Mouse (Mus musculus): Measurements from ENCODE around the gene Tpm4.

Gene Tpm4

DNA sequence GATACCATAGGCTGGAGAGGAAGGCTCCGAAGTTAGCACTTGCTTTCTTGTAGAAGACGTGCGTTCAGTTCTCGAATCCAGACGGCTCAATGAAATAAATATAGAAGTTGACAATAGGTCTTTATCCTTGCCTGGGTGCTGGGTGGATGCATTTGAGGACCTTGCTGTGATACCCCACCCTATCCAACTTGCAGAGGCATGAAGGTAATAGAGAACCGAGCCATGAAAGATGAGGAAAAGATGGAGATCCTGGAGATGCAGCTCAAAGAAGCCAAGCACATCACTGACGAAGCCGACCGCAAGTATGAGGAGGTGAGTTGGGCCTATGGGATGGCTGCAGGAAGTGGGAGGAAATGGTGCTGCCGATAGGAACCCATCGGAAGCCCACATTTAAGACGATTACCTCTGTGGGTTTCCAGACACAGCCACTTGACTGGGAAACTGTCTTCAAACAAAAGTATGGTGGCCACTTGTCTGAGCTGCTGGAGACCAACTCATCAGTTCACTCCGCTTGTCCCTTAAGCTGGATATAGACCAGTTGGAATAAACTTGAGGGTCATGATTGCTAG lies 8.6 kb downstream of the Tpm4 start:
- no peak for DNase-seq

DNA sequence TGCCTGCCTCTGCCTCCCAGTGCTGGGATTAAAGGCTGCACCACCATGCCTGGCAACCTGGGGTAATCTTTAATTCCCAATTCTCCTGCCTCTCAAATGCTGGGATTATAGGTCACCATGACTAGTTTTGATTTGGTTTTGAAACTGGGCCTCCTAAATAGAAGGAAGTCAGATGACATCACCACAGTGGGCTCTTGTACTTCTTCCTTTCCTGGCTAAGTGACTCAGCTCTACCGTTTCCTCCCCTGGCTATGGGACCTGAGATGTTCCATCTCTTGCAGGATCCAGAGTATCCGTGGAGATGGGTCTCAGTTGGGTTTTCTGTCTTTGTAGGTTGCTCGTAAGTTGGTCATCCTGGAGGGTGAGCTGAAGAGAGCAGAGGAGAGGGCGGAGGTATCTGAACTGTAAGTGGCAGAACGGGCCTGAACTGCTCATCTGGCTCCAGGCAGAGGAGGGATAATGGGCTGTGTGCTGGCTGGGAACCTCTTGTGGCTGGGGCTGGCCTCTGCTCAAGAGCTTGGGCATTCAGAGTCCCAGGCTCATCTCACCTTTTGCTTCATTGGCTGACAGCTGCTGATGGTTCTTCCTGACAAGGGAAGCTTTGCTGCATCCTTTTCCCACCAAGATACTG lies 9.7 kb downstream of the Tpm4 start:
- DNase-seq, result no peak

DNA sequence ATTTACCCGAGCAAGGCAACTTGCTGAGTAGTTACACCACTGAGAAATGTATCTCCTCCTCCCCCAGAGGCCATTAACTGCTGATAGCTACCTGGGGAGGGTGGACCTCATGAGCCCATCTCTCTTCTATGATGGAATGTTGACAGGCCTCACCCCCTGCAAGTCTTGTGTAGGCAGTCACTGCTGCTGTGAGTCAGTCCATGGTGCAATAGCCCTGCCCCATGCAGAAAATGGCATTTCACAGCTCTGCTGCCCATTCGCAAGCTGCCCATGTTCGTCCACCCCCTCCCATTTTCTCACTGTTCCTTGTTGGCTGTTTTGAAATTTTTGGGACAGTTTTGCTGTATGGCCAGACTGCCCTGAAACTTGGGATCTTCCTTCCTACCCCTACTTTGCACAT lies 10.7 kb downstream of the Tpm4 start:
- no peak for DNase-seq

DNA sequence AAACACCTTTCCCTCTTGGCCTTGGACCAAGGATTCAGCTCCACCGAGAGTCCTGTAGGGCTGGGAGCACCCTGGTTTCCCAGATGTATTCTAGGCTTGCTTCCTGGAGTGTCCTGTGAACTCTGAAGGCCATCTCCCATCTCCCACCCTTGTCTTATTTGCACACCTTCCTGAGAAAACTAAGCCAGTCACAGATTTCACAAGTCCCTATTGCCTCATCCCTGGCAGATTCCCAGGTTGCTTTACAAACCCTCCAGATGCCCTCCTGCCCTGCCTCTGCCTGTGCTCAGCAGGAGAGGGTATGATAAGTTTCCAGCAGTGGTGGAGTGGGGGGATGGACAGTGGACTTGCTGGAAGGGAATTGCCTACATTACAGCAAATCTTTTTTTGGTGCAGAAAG lies 11.3 kb downstream of the Tpm4 start:
- no peak for DNase-seq

DNA sequence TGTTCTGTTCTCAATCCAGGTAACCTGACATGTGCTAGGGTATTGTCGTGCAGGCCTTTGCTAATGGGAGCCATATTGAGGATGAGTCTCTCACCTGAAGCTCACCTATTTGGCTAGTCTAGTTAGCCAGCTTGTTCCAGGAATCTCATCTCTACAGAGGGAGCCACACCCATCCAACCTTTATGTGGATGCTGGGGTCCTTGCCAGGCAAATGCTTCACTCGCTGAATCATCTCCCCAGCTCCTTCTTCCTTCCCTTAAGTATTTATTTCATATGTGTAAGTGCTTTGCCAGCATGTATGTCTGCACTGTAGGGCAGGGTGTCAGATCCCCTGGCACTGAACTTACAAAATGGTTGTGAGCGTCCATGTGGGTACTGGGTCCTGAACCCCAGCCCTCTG lies 11.8 kb downstream of the Tpm4 start:
- DNase-seq, result no peak

DNA sequence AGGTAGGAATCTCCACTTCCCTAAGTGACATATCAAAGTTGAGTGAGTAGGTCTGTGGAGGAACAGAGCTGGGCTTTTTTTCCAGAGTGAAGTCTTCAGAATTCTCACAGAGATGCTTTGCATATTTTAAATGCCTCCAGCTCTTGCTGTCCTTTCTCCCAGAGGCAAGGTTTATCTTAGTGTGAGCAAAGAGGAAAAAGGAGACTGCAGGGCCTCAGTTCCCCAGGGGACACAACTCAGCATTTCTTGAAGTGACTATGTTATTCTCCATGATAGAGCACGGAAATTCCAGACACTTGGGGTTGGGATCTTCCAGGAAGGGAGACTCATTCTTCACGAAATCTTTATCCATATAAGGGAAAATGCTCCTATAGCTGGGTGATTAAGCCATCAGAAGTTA lies 12.5 kb downstream of the Tpm4 start:
- DNase-seq, result no peak

DNA sequence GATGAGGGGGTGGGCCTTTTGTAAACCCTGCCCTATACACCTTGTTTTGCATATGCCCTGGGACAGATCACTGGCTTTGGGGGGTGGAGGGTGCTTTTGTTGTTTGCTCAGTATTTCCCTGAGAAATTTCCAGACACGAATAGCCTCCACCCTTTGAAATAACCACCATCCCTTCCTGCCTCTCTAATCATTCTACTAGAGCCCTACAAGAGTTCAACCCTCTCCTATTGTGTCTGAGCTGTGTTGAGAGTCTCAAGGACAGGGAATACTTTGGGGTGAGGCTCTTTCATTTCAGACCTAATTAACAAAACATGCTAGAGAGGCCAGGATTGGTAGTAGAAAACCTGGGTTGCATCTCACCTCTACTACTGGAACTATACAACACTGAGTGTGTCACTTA lies 14.3 kb downstream of the Tpm4 start:
- no peak for DNase-seq

DNA sequence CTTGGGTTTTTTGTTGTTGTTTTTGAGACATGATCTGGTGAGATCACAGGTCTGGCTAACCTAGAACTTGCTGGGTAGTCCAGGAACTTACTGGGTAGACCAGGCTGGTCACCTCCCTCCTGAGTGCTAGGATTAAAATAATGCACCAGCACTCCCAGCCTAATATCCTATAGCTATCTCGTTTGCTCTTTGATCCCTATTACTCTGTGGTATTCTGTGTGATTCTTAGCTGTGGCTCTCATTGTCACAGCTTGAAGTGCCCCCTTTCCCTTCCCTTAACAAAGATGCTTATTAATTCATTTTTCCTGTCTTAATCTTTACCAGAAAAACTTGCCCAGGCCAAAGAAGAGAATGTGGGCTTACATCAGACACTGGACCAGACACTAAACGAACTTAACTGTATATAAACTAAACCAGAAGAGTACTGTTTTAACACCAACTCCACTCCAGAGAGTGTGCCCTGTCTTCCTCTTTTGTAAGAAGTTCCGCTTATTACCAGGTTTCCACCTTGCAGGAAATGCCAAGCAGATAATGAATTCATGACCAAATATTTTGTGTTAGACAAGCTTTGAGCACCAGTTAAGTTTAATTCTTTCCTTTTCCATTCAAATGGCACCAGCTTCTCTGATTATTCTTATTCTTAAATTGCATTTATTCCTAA lies 16.8 kb downstream of the Tpm4 start:
- no peak for DNase-seq

DNA sequence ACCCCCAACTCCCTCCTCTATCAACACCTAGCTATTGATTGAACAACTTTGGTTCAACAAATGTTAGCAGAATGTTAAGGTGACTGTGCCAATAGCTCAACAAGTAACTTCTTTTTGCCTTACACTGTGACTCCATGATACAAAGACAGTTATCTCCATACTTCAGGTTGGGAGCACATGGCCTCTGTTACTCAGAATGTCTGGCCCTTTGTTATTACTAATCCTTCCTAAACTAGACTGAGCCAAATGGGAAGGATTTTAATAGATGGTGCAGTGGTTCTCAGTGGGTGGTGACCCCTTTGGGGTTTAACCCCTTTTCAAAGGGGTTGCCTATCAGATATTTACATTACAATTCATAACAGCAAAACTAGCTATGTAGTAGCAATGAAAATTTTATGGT lies 18.6 kb downstream of the Tpm4 start:
- no peak for DNase-seq

DNA sequence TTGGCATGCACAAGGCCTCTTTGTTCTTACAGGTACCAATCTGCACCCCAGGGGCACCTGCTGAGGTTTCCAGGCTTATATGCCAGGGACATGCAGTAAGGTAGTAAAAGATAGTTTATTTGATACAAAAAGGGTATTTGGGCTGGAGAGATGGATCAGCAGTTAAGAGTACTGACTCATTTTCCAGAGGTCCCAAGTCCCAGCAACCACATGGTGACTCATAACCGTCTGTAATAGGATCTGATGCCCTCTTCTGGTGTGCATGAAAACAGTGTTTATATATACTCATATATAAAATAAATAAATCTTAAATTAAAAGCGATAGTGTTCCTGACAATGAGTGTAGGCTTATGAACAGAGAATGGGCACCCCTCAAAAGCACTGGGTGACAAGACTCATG lies 23.3 kb downstream of the Tpm4 start:
- DNase-seq, result no peak

DNA sequence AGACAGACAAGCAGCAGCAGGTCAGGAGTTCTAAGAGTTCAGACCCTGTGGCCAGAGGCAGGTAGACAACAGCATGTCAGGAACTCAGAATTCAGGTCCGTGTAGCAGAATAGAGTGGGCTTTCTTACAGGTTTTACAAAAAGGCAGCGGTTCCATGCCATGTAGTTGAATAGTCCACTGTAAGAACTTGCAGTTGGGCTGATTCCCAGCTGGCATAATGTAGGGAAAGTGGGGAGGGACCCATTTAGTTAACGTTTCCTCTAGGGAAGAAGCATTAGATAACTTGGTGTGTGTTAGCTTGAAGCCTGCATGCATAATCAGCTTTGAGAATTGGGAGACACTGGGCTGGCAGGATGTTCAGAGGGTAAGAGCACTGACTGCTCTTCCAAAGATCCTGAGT lies 24.0 kb downstream of the Tpm4 start:
- DNase-seq, result no peak

DNA sequence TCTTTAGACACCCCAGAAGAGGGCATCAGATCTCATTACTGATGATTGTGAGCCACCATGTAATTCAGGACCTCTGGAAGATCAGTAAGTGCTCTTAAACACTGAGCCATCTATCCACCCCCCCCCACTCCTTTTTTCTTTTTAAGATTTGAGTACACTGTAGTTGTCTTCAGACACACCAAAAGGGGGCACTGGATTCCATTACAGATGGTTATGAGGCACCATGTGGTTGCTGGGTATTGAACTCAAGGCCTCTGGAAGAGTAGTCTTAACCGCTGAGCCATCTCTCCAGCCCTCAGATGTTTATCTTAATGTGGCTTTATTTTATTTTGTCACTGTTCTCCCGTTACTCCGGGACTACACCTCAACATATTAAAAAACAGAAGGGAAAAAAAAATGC lies 25.2 kb downstream of the Tpm4 start:
- DNase-seq, result peak in 1 of 2 experiments; percentile 14

DNA sequence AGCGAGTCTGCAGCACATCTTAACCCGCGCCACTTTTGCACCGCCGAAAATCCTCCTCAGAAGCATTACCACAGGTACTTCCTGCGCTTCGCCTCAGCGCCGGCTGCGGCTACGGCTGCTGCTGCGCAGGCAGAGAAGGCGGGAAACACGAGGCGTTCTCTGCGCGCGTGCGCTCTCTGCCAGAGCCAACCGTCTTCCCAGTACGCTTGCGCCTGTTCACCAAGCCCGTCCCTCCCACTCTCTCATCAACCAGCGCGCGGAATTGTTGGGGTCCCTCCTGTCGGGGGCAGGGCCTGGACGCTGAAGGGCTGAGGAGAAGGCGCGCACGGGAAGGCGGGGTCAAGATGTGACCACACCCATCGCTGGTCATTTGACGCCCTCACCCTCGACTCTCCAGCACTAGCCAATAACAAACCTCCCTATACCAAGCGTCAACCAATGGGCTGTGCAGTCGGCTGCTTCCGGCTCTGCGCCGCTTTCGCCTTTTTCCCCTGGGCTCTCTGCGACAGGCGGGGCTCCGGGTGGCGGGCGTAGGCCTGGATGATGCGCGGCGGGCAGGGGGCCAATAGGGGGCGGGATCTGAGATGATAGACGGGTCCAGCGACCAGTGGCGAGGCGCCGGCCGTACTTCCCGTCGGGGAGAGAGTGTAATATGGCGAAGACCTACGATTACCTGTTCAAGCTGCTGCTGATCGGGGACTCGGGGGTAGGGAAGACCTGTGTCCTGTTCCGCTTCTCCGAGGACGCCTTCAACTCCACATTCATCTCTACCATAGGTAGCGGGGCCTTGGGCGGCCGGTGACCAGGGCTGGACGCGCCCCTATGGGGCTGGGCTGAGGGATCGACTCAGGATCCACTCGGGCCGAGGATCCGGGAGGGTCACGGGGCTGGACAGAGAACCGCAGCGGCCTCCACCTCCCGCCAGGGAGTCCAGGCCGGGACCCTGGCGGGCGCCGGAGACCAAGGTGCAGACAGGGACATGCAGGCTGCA lies 26.2 kb downstream of the Tpm4 start, which contains the start of gene Rab8a:
Gene Rab8a, plus strand, starts transcription at position 494 of the 991 bp plus-strand sequence.
- peak; percentile 100 for DNase-seq

DNA sequence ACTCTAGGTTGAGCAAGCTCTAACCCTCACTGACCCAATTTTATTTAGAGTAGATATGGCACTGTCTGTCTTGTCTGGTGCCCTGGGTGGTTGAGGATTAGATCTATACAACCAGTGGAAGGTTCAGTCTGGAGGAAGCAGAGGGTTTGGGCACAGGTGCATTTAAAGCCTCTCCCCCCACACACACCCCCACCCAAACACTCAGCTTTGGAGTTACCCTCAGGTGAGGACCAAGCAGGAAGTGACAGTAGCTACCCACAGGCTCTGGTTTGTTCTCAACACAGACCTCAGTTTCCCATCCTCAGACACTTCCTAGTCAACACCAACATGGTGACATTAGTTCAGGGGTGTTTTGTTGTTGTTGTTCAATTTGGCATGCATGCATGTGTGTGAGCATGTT lies 28.0 kb downstream of the Tpm4 start:
- DNase-seq, result no peak

DNA sequence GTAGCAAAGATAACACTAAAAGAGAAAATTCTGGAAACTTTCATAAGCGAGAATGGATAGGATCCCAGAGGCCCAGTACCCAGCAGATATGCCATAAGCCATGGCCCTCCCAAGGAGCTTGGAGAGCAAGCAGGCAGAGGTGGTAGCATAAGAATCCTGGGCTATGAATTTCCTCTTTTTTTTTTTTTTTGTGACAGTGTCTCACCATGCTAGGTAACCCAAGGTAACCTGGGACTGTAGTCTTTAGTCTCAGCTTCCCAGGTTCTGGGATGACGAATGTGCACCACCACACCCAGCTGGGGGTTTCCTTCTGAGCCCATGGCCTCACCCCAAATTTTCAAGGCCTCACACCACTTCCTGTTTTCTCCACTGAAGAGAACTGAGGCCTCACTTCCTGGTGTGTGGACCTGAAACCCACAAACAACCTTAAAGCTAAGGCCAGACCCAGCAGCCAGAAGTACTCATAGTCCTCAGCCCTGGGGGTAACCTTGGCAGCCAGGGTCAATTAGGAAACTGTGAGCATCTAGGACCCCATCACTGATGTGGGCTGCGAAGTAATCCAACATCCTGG lies 34.4 kb downstream of the Tpm4 start:
- DNase-seq, result no peak

DNA sequence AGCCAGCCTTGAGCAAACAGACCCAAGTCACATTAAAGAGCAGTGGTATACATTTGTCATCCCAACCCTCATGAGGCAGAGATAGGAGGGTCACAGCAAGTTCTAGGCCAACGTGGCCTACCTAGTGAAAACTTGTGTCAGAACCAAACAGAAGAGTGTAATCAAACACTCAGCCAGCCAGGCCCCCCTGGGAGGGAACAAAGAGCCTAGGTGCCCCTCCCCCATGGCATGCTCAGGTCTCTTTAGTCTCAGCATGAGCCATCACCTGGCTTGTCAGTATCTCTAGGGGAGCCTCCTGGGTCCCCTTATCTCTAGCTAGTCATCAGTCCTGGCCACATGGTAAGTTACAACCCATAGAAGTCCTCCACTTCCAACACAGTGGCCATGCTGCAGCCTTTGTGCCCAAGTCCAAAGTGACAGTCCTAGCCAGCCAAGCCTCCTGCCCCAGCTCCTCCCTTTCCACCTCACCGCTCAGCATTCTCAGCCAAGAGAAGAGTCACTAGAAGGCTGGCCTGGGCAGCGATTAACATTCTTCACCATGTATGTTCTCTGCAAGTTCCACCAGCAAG lies 35.0 kb downstream of the Tpm4 start:
- DNase-seq, result no peak

DNA sequence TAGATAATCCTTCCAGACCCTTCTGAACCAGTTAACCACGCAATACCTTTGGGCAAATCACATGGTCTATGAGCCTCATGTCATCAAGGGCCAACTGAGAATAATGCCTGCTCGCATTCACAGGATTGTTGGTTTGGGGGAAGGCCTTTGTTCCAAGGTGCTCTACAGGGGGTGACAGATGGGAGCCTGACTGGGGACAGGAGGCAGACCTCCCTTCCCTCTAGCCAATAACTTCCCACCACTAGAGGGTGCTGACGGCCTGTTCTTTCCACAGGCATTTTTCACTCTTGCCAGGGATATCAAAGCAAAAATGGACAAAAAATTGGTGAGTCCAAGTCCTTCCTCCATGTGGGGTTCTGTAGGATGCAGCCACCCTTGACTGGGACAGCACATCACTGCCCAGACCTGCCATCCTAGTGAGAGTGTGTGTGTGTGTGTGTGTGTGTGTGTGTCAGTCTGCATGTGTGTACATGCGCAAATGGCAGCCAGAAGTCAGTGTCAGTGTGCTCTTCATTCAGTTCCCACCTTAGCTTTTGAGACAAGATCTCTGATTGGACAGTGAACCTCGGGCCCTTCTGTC lies 42.7 kb downstream of the Tpm4 start:
- peak; percentile 84 to 92 for DNase-seq

DNA sequence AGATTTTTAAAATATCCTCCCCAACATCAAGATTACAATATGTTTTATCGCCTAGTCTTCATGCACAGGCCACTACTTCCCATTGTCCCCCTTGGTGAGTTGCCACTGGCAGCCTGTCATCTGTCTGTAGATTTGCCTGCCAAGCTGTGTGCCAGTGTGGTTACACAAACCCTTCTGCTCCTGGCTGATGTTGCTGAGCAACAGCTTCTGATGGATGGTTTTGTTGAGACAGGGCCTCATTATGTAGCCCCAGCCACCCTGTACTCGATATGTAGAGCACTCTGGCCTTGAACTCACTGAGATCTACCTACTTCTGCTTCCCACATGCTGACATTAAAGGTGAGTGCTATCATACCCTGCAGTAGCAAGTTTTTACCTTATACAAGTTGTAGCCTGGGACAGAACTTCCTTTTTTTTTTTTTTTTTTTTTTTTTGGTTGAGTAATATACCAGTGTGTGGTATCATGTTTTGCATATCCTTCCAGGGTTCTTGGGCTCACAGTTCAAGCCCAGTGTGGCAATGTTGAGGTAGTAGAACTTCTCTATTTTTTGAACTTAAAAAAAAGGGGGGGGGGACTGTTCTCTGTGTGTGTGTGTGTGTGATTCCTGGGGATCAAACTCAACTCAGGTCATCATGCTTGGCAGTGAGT lies 48.9 kb downstream of the Tpm4 start:
- peak; percentile 13 to 33 for DNase-seq

DNA sequence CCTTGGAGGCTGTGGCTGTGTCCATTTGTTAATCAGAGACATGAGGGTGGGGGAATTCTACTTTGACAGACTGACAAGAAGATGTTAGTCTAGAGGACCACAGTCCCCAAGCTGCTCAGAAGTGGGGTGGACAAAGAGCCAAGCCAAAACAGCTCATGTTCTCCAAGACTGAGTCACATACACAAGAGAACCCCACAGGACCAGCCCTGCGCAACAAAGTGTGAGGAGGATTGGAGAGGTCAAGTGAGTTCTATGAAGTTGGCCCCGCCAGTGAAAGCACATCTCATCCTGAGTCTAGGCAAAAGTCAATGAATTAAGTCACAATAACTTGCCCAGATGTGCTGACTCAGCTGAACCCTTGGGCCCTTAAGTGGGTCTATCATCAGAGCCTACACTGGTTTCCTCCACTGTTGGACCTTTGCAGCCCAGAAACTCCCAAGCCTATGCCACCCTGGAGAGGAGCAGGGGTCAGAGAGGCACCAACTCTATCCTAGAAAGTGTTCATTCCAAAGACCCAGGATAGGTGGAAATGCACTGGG lies 53.1 kb downstream of the Tpm4 start:
- no peak for DNase-seq

DNA sequence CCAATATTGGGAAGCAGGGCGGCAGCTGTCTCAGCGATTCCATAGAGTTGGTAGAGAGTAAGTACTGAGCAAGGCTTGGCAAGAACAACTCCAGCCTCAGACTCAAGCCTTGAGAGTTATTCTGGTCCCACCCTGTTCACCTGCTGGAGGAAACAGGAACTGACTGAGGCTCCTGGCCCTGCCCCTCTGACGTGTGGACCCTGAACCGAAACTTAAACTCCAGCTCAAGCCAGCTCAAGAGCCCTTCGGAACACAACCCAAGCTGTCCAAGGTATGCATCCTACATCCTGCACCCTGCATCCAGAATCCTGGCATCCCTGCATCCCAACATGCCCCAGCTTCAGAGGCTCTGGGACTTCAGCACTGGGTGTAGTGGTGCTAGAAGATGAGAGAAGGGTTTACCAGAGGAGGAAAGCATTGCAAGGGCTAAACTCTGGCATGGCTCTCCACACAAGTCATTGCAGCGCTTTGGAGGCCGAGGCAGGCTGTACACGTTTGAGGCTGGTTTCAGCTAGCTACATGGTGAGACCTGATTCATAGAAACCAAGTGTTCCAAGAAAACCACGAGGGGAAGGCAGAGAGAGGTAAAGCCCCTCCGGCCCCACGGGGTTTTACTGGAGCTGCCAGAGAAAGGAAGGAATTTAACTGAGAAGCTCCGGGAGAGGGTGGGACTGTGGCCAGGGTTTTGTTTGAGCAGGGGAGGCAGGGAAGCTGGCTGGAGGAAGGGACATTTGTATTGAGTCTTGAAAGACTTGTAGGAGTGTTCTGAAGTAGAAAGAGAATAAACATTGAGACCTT lies 54.8 kb downstream of the Tpm4 start, which contains the start of gene Hsh2d:
Gene Hsh2d, plus strand, starts transcription at position 222 of the 798 bp plus-strand sequence.
- DNase-seq, result no peak

DNA sequence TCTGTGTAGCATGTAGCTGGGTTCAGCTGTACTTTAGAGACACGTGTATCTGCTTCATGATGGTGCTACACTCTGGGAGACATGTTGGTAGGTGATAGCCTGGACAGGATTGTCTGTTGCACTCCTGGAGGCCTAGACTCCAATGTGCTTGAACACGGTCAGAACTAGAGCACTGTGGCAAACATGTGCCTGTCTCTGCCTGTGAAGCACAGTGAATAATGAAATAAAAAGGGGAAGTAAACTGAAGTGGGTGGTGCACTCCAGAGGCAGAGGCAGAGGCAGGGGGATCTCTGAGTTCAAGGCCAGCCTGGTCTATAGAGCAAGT lies 55.4 kb downstream of the Tpm4 start:
- no peak for DNase-seq

All from cerebellum, postnatal 14 days (tissue).